Mouse (Mus musculus) adrenal gland, postnatal 10 days (tissue): ENCODE results near the gene Ugt1a5. TPM values are rescaled to one million over a fixed set of nuclear protein-coding genes. Genes with fewer than 3 reads are reported as not detected.
"Not testable (repeated sequence)": the region's sequence is repeated elsewhere in the genome, so short reads cannot be mapped to it uniquely, and the experiment has no call there.

Source experiments
- DNase-seq: peaks from one replicate; pipeline ENCODE4 v3.0.0; 2021; ENCODE audit warnings: mixed read lengths
- total RNA-seq, 2 experiments: library from RNA; stranded (reverse); gene quantifications; 2 replicates each; pipeline ENCODE4 v1.2.3; 2021

The Ugt1a5 gene
- total RNA-seq, 2 experiments from 2014 or later = 0.48 to 0.61 TPM

- DNase-seq = no peak
Measured at GRCm38 (mm10) chr1:88197443-88197842, 31.6 kb downstream of the Ugt1a5 start.

- no peak for DNase-seq
Measured at GRCm38 (mm10) chr1:88199996-88200395, 34.2 kb downstream of the Ugt1a5 start.

- DNase-seq = no peak
Measured at GRCm38 (mm10) chr1:88200456-88200855, 34.6 kb downstream of the Ugt1a5 start, which contains the start of gene Ugt1a2. TSS of gene Ugt1a2 (plus strand) at chr1:88200601.

- DNase-seq = peak; percentile 85
Measured at GRCm38 (mm10) chr1:88205294-88205922, 39.6 kb downstream of the Ugt1a5 start, which contains the start of gene Dnajb3. TSS of gene Dnajb3 (minus strand) at chr1:88205782.

- DNase-seq = no peak
Measured at GRCm38 (mm10) chr1:88206843-88207479, 41.1 kb downstream of the Ugt1a5 start.

- DNase-seq = no peak
Measured at GRCm38 (mm10) chr1:88211812-88212211, 46.0 kb downstream of the Ugt1a5 start, which contains the start of gene Ugt1a1. TSS of gene Ugt1a1 (plus strand) at chr1:88211959.

- DNase-seq = no peak
Measured at GRCm38 (mm10) chr1:88212341-88213045, 46.7 kb downstream of the Ugt1a5 start.

- DNase-seq = no peak
Measured at GRCm38 (mm10) chr1:88213061-88213460, 47.2 kb downstream of the Ugt1a5 start.

GRCm38 (mm10) chr1:88213766-88214461 is 48.1 kb downstream of the Ugt1a5 start:
- DNase-seq = no peak

- DNase-seq = no peak
Measured at GRCm38 (mm10) chr1:88214462-88214952, 48.7 kb downstream of the Ugt1a5 start.

GRCm38 (mm10) chr1:88215466-88216380 is 49.9 kb downstream of the Ugt1a5 start:
- no peak for DNase-seq

GRCm38 (mm10) chr1:88216551-88216950 is 50.7 kb downstream of the Ugt1a5 start:
- DNase-seq = no peak

GRCm38 (mm10) chr1:88217144-88217543 is 51.3 kb downstream of the Ugt1a5 start:
- no peak for DNase-seq

- DNase-seq = no peak
Measured at GRCm38 (mm10) chr1:88217576-88217975, 51.8 kb downstream of the Ugt1a5 start.

- DNase-seq = peak; percentile 11
Measured at GRCm38 (mm10) chr1:88218051-88218450, 52.2 kb downstream of the Ugt1a5 start.

- DNase-seq = no peak
Measured at GRCm38 (mm10) chr1:88218591-88218990, 52.8 kb downstream of the Ugt1a5 start.

GRCm38 (mm10) chr1:88219054-88219453 is 53.2 kb downstream of the Ugt1a5 start:
- DNase-seq = no peak

- DNase-seq = no peak
Measured at GRCm38 (mm10) chr1:88220336-88220735, 54.5 kb downstream of the Ugt1a5 start.

- DNase-seq = no peak
Measured at GRCm38 (mm10) chr1:88222216-88222615, 56.4 kb downstream of the Ugt1a5 start.

- DNase-seq = not testable (repeated sequence)
Measured at GRCm38 (mm10) chr1:88223011-88223515, 57.3 kb downstream of the Ugt1a5 start.

- peak; percentile 34 for DNase-seq
Measured at GRCm38 (mm10) chr1:88223591-88223990, 57.8 kb downstream of the Ugt1a5 start.
